Mouse (Mus musculus) C2C12 (cell line): ENCODE measurements around the gene Large2. TPM values are rescaled to one million over a fixed set of nuclear protein-coding genes. Genes with fewer than 3 reads are reported as not detected.
"Not testable (repeated sequence)": the region's sequence is repeated elsewhere in the genome, so short reads cannot be mapped to it uniquely, and the experiment has no call there.

Experiments used
- H3K27me3 ChIP-seq: one replicate; pipeline ENCODE4 v1.6.1; 2011; ENCODE audit not compliant: control insufficient read depth, insufficient read depth, insufficient read length
- H3K36me3 ChIP-seq: one replicate; pipeline ENCODE4 v1.6.1; 2011; ENCODE audit not compliant: control insufficient read depth, insufficient read depth
- H3K4me3 ChIP-seq: one replicate; pipeline ENCODE4 v1.5.1; 2011; ENCODE audit warnings: mild to moderate bottlenecking, control low read depth; ENCODE audit not compliant: poor library complexity, insufficient read depth, severe bottlenecking
- H3K79me2 ChIP-seq: one replicate; pipeline ENCODE4 v1.6.1; 2011; ENCODE audit not compliant: control insufficient read depth, insufficient read depth
- H3K79me3 ChIP-seq: one replicate; pipeline ENCODE4 v1.6.1; 2011; ENCODE audit warnings: low read depth, control low read depth
- H3ac ChIP-seq: one replicate; pipeline ENCODE3; 2011; ENCODE audit warnings: low read depth; ENCODE audit not compliant: control insufficient read depth, insufficient read length
- CEBPB ChIP-seq: IDR thresholded peaks from one replicate; pipeline ENCODE4 v1.6.1; 2011; ENCODE audit warnings: low read depth, mild to moderate bottlenecking, control low read depth, moderate library complexity
- CTCF ChIP-seq: IDR thresholded peaks from one replicate; pipeline ENCODE4 v1.5.1; 2011; ENCODE audit not compliant: control insufficient read depth, insufficient read depth, insufficient read length
- FOSL1 ChIP-seq: IDR thresholded peaks from one replicate; pipeline ENCODE4 v1.8.0; 2011; ENCODE audit warnings: mild to moderate bottlenecking, low read length; ENCODE audit not compliant: poor library complexity, insufficient read depth, severe bottlenecking
- MAX ChIP-seq: IDR thresholded peaks from one replicate; pipeline ENCODE4 v1.6.1; 2011; ENCODE audit warnings: mild to moderate bottlenecking, control low read depth
- MYOD1 ChIP-seq: IDR thresholded peaks from one replicate; pipeline ENCODE4 v1.6.1; 2011; ENCODE audit warnings: low read depth; ENCODE audit not compliant: control insufficient read depth, insufficient read length
- MYOG ChIP-seq: IDR thresholded peaks from one replicate; pipeline ENCODE4 v1.6.1; 2011; ENCODE audit not compliant: control insufficient read depth, insufficient read length; ENCODE audit errors: extremely low read depth
- USF1 ChIP-seq: IDR thresholded peaks from one replicate; pipeline ENCODE4 v1.6.1; 2011; ENCODE audit warnings: low read depth, mild to moderate bottlenecking, control low read depth, moderate library complexity
- polyA plus RNA-seq: library from polyadenylated mRNA; unstranded; fragments of >200 nt; fragmentation: generic; extraction: Trizol; gene quantifications from one replicate; pipeline ENCODE4 v1.2.1, GENCODE M21; 2012; ENCODE audit warnings: missing spikeins

Gene Large2
- polyA plus RNA-seq, 1 experiment, result 0.13 TPM

DNA sequence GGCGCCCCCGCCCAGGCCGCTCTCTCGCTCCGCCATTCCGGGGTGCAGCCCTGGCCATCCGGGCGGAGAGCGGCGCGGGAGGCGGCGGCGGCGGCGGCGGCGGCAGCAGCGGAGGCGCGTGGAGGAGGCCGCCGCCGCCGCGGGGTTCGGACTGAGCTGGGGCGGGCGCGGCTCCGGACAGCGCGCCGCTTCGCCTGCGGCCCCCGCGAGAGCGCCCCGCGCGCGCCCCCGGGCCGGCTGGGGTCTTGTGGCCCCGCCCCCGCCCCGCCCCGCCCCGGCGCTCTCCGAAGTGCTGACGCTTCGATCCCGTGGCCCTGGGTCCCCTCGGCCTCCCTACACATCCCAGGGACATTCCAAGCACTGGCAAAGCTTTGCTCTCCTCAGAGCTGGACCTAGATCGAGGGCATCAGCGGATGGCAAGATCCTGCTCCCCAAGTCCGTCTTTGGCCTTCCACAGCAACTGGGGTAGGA, 26.5 kb upstream of the Large2 start, which contains the start of gene Mapk8ip1:
Gene Mapk8ip1 (minus strand): TSS at position 173 of the 471 bp plus-strand sequence.
- H3ac ChIP-seq, result no peak within 1 kb of the TSS
- H3K79me3 ChIP-seq, result no peaks in the 10 kb centered on the region
- H3K79me2 ChIP-seq, result no peaks in the 10 kb centered on the region
- no peak within 1 kb of the TSS for H3K4me3 ChIP-seq
- no peaks in the 10 kb centered on the region for H3K36me3 ChIP-seq
- TF ChIP-seq CTCF, result no peak
- no peak for TF ChIP-seq USF1
- TF ChIP-seq MYOD1, result no peak
- no peak for TF ChIP-seq CEBPB
- no peak for TF ChIP-seq MAX
- peaks cover 24% of the 10 kb centered on the region for H3K27me3 ChIP-seq

DNA sequence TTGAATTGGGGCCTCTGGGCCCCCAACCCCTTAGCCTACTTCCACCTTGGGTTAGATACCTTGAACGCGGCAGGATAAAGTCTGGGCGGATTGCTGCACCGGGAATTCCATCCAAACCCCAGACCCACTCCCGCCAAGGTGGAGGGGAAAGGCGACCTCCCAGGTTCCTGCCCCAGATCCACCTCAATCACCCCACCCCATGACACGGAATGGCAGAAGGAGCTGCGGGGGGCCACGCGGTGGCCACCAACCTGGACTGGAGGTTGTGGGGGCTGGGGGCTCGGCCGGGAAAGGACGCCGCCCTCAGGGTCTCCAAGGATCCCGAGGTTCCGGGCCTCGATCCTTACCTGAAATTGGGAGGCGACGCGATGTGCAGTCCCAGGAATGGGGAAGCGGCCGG, 26.0 kb upstream of the Large2 start:
- Histone ChIP-seq H3K4me3 (no peak overlapping the region), H3K79me3 (no peaks in the 10 kb centered on the region), H3ac (no peak overlapping the region), H3K27me3 (peaks cover 27% of the 10 kb centered on the region), H3K36me3 (no peaks in the 10 kb centered on the region), H3K79me2 (no peaks in the 10 kb centered on the region)
- no peak for TF ChIP-seq CEBPB
- TF ChIP-seq MYOG, result no peak
- no peak for TF ChIP-seq CTCF
- TF ChIP-seq MAX, result no peak
- TF ChIP-seq FOSL1, result no peak
- no peak for TF ChIP-seq MYOD1
- TF ChIP-seq USF1, result no peak

DNA sequence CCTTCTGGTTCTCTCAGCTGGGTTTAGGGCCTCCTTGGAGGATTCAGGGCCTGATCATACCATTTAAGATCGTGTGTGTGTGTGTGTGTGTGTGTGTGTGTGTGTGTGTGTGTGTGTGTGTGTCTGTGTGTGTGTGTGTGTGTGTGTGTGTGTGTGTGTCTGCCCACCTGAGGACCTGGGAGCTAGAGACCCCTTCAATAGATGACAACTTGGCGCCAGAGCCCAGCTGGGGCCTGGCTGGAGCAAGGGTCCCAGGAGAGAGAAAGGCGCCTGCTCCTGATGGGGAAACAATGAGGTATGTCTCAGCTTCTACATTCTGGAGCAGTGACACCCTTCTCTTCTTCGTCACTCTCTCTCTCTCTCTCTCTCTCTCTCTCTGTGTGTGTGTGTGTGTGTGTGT, 25.2 kb upstream of the Large2 start:
- H3K27me3 ChIP-seq, result peaks cover 31% of the 10 kb centered on the region
- H3K79me2 ChIP-seq, H3K79me3 ChIP-seq, H3K4me3 ChIP-seq, H3K36me3 ChIP-seq, H3ac ChIP-seq: not testable (repeated sequence)

DNA sequence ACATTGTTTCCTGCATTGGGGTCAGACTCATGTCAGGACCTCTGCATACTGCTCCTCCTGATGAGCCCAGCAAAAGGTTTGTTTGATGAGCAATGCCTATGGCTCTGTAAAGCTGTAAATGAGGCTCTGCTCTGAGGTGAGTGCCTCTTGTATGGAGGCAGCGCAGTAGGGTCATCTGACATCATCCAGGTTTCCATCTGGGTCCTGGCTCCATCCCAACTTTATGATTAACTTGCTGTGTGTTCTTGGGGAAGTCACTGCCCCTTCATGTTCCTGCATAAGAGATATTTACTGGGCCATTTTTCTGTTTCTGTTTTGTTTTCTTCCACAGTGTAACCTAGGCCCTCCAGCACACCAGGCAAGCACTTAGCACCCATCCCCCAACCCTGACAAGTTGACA, 22.8 kb upstream of the Large2 start:
- Histone ChIP-seq H3K36me3 (no peaks in the 10 kb centered on the region), H3K79me3 (no peaks in the 10 kb centered on the region), H3K27me3 (peaks cover 55% of the 10 kb centered on the region), H3K4me3 (no peak overlapping the region), H3ac (no peak overlapping the region), H3K79me2 (no peaks in the 10 kb centered on the region)
- no peak for TF ChIP-seq MAX
- TF ChIP-seq MYOG, result no peak
- no peak for TF ChIP-seq CEBPB
- TF ChIP-seq MYOD1, result no peak
- TF ChIP-seq USF1, result no peak
- no peak for TF ChIP-seq CTCF
- TF ChIP-seq FOSL1, result no peak

DNA sequence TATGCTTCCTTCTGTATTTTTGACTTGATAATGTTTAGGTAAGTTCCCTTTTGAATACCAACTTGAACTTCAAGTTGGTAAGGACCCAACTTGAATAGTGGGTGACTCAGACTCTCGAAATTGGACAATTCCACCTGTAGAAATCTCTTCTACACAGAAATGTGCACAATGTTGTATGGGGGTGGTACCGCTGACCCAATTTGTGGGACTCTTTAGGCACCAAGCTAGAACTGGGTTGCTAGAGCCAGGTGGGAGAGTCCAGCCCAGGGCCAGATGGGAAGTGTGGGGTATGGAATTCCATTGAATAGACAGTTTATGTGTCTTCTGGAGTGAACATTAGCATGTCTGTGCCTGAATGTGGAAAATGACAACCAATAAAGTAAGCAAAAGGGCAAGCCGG, 20.9 kb upstream of the Large2 start:
- peaks cover 51% of the 10 kb centered on the region for H3K27me3 ChIP-seq
- no peaks in the 10 kb centered on the region for H3K79me2 ChIP-seq
- H3K36me3 ChIP-seq, result no peaks in the 10 kb centered on the region
- no peak for TF ChIP-seq USF1
- TF ChIP-seq MYOD1, result no peak
- no peak for TF ChIP-seq MAX
- no peak for TF ChIP-seq CEBPB
- no peak for TF ChIP-seq FOSL1
- no peak for TF ChIP-seq MYOG
- TF ChIP-seq CTCF, result no peak
- H3K79me3 ChIP-seq, result no peaks in the 10 kb centered on the region
- no peak overlapping the region for H3K4me3 ChIP-seq
- H3ac ChIP-seq, result no peak overlapping the region

DNA sequence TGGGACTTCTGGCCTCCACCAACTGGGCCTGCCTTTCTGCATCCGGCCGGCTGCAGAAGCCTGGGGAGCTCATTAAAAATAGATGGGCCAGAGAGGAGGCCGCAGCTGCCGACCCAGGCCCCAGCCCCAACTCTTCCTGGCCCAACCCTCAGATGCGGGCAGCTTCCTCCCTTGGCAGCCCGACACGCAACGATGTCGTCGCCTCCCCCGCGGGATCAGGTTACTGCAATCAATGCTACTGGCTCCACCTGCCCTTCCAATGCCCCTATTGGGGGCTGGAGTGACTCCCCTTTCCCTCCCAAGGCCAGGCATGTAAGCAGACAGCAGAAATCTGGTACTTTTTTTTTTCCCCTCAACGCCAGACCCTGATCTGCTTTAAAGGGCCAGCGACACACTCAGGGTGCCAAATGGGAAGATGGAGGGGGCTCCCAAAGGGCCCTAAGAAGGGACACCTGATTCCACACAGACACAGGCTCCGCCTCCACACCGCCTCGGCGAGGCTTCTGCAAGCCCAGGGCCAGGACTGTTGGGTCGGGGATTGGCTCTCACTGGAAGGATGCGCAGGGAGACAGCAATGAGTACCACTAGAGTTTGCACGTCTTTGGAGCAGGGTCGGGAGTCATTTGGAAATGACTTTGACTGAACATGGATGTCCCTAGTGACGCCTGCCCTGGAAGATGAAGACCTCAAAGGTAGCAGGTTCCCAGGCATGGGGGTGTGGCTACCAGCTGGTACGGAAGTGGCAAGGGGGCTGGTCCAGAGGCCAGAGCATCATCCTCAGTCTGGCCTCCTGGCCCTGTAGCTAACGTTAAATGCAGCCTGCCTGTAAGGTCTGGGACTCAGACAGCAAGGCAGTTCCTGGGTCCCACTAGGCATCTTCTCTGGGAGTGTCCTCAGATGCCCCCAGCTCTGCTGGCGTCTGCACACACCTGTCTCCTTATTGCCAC, 17.9 kb upstream of the Large2 start:
- Histone ChIP-seq H3K4me3 (no peak overlapping the region), H3K79me2 (no peaks in the 10 kb centered on the region), H3ac (no peak overlapping the region), H3K36me3 (no peaks in the 10 kb centered on the region), H3K27me3 (peaks cover 45% of the 10 kb centered on the region), H3K79me3 (no peaks in the 10 kb centered on the region)
- TF ChIP-seq CTCF, result no peak
- no peak for TF ChIP-seq MYOG
- no peak for TF ChIP-seq MAX
- TF ChIP-seq FOSL1, result no peak
- TF ChIP-seq MYOD1, result no peak
- no peak for TF ChIP-seq CEBPB
- no peak for TF ChIP-seq USF1
